Mouse (Mus musculus) MEL (cell line): ENCODE data around the gene Mdga1.

Experiments used
- CHD2 ChIP-seq: IDR thresholded peaks from 2 replicates; pipeline ENCODE4 v1.6.1; 2011; ENCODE audit warnings: low read length, improper control_type of control experiment
- CTCF ChIP-seq, 3 experiments: IDR thresholded peaks in 2 of 3; conservative IDR thresholded peaks in 1 of 3; 2 replicates each; pipeline ENCODE4 v1.5.1; 2011 to 2012; ENCODE audit warnings: low read length in 3 of 3, low read depth in 2 of 3, mild to moderate bottlenecking in 2 of 3, improper control_type of control experiment in 1 of 3, inconsistent platforms in 1 of 3, mixed read lengths in 1 of 3, moderate library complexity in 1 of 3; ENCODE audit not compliant: control insufficient read depth in 1 of 3, insufficient read depth in 1 of 3, poor library complexity in 1 of 3, severe bottlenecking in 1 of 3
- HCFC1 ChIP-seq: IDR thresholded peaks from 2 replicates; pipeline ENCODE4 v1.6.1; 2012; ENCODE audit warnings: low read depth, mild to moderate bottlenecking, inconsistent platforms, low read length, improper control_type of control experiment, moderate library complexity
- MAX ChIP-seq: IDR thresholded peaks from 2 replicates; pipeline ENCODE4 v1.6.1; 2011; ENCODE audit warnings: low read length, improper control_type of control experiment
- POLR2A ChIP-seq, 2 experiments: IDR thresholded peaks; 2 replicates each; pipeline ENCODE4 v1.6.1; 2011 to 2012; ENCODE audit warnings: low read length in 2 of 2, mild to moderate bottlenecking in 2 of 2, control low read depth in 1 of 2, improper control_type of control experiment in 1 of 2, low read depth in 1 of 2, moderate library complexity in 1 of 2; ENCODE audit not compliant: control insufficient read depth in 1 of 2, insufficient read depth in 1 of 2, poor library complexity in 1 of 2

GRCm38 (mm10) chr17:29803545-29803944 lies 166.3 kb downstream of the Mdga1 start:
- TF ChIP-seq POLR2A (IDR thresholded peaks at IDR 0.05; ENCODE audit: control insufficient read depth in 1 of 2, insufficient read depth in 1 of 2, low read depth in 1 of 2, low read length in 2 of 2, poor library complexity in 1 of 2) (no peak), CHD2 (no peak), CTCF (IDR thresholded peaks at IDR 0.05 in 2 of 3, conservative IDR thresholded peaks at IDR 0.05 in 1 of 3; ENCODE audit: control insufficient read depth in 1 of 3, insufficient read depth in 1 of 3, low read depth in 2 of 3, low read length in 3 of 3, poor library complexity in 1 of 3, severe bottlenecking in 1 of 3) (no peak), HCFC1 (no peak), MAX (no peak)
